Mouse (Mus musculus): ENCODE data around the gene Slc35f4. TPM values are rescaled to one million over a fixed set of nuclear protein-coding genes. Genes with fewer than 3 reads are reported as not detected.
"Not testable (repeated sequence)": the region's sequence is repeated elsewhere in the genome, so short reads cannot be mapped to it uniquely, and the experiment has no call there.

The Slc35f4 gene
- polyA plus RNA-seq, 1 experiment, result not detected

DNA sequence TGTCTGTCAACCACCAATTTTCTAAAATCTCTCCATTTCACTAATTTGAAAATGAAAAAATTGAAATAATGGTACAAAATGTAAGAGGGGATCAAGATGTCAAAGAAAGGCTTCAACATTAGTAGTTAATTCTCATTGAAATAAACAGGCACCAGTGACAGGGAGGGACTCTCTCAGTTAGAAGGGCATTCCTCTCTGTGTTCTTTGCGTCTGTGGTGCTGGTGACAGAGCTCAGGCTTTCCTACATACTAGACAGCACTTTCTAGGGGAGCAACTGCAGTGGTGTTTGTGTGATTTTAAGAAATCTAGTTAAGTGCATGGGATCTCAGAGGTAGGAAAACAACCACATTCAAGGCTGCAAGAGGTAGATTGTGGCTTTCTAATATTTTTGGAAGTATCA is 214.3 kb downstream of the Slc35f4 start:
- H3K4me1 ChIP-seq (ENCODE audit: control insufficient read depth, insufficient read depth, insufficient read length, low read length), result no peaks in the 10 kb centered on the region
- H3K27ac ChIP-seq (replicated peaks; ENCODE audit: low read depth, low read length), result no peak overlapping the region
- H3K4me3 ChIP-seq (ENCODE audit: insufficient read depth, low read depth, low read length), result no peak overlapping the region

DNA sequence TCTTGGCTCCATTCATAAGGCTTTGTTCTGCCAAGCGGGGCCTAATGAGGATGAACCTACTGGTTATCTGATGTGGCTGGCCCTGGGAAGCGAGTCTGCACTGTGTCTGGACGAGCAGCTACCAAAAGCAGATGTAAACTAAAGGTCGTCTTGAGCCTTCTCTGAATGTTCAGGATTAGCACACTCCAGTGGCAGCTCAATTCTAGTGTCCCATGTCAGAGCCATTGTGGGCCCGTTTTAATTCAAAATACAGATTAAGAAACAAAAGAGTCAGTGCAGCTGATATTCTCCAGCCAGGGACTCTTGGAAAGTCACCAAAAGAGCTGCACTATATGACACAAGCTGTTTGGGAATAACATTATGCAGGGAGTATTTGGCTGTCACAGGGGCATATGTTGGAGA is 214.8 kb downstream of the Slc35f4 start:
- Histone ChIP-seq H3K4me3 (ENCODE audit: insufficient read depth, low read depth, low read length) (no peak overlapping the region), H3K4me1 (ENCODE audit: control insufficient read depth, insufficient read depth, insufficient read length, low read length) (no peaks in the 10 kb centered on the region), H3K27ac (replicated peaks; ENCODE audit: low read depth, low read length) (no peak overlapping the region)

DNA sequence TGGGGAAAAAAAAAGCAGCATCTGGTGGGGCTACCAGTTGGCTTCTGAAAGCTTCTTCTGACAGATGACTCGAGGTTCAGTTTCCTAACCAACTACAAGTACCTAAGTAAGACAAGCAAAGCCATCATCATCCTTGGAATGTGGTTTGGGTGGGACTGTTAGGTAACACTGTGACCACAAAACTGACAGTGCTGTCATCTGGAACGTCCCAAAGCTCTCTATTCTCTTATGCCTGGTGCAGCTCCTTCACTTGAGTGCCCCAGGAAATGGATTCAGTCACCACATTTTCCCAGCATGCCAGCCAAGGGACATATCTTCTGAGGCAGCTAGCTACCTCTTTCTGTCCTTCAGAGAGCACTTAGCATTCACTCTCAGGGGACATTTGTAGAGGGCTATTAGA is 216.2 kb downstream of the Slc35f4 start:
- H3K4me1 ChIP-seq (ENCODE audit: control insufficient read depth, insufficient read depth, insufficient read length, low read length), result no peaks in the 10 kb centered on the region
- H3K4me3 ChIP-seq (ENCODE audit: insufficient read depth, low read depth, low read length), result no peak overlapping the region
- H3K27ac ChIP-seq (replicated peaks; ENCODE audit: low read depth, low read length), result no peak overlapping the region

DNA sequence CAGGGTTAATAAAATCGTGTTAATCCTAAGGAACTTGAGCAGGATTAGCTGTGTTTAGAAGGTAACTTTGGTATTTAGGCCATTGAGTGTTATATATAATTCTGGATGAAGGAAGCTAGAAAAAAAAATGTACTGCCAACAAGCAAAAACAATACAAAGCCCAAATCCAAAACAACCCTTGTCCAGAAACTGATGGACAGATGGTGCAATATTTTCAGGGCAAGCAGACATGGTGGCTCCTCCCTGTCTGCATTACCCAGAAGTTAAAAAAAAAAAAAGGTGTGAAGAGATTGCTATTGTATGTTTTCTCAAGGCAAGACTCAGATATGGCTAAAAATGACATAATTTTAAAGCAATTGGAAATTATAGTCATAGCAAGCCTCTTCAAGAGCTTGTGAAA is 217.3 kb downstream of the Slc35f4 start:
- H3K27ac ChIP-seq (replicated peaks; ENCODE audit: low read depth, low read length), result no peak overlapping the region
- H3K4me1 ChIP-seq (ENCODE audit: control insufficient read depth, insufficient read depth, insufficient read length, low read length), result no peaks in the 10 kb centered on the region

DNA sequence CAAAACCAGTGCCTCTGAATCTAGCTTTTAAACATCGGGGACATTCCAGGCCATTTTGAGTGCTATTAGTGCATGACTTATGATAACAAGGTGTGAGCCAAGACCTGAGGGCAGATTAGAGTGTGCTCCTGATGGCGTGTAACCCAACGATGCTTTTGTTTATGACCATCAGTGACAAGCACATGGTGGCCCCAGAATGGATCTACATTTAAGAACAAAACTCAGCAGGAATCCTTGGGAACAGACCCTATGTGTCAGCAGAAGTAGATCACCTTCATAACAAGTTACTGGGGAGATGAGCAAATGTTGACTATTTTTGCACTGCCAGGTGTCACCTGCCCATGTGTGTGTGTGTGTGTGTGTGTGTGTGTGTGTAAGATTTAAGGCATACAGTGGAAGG is 218.0 kb downstream of the Slc35f4 start:
- H3K27ac ChIP-seq (replicated peaks; ENCODE audit: low read depth, low read length), result no peak overlapping the region
- peaks cover 2% of the 10 kb centered on the region; the same call in 1 of the 2 replicates for H3K4me1 ChIP-seq (ENCODE audit: control insufficient read depth, insufficient read depth, insufficient read length, low read length)
- no peak overlapping the region for H3K4me3 ChIP-seq (ENCODE audit: insufficient read depth, low read depth, low read length)

More for the DNA sequence above, 217.3 kb downstream of the Slc35f4 start:
- no peak overlapping the region for H3K4me3 ChIP-seq (ENCODE audit: insufficient read depth, low read depth, low read length)

DNA sequence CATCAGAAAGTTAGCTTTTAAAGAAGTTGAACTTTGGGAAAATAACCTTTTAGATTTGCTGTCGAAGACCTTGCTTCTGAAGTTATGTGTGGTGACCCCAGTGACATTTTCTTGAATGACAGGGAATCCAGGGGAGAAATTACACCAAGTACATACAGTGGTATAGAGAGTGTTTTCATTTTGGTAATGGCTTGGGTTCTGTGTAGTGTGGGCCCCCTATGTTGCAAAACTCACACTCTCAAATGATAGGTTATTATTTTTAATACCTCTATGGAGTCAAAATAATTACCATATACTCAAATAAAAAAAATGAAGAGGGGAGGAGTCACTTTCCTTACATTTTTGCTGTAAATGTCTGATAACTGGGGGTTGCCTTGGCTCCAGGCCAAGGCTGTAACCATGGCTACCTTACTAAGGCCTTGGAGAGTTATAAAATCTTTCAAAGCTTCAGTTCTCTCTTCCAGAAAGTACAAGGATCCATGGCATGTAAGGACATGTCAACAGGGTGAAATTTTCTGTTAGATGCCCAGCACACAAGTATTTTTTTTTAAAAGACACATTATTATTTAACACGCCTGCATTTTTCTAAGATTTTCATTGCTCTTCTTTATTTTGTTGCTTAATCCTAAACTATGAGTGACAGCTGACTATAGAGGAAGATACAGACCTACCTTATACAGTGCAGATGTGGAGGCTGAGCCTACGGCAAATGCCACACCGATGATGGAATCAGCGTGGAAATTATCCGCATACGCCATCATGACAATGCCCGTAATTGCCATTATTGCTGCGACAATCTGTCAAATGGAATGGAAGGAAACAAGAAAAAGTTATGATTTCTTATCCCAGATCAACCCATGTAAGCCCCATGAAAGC is 220.1 kb downstream of the Slc35f4 start:
- Histone ChIP-seq H3K4me1 (ENCODE audit: control insufficient read depth, insufficient read depth, insufficient read length, low read length) (peaks cover 2% of the 10 kb centered on the region; the same call in 1 of the 2 replicates), H3K27ac (replicated peaks; ENCODE audit: low read depth, low read length) (no peak overlapping the region), H3K4me3 (ENCODE audit: insufficient read depth, low read depth, low read length) (no peak overlapping the region)

DNA sequence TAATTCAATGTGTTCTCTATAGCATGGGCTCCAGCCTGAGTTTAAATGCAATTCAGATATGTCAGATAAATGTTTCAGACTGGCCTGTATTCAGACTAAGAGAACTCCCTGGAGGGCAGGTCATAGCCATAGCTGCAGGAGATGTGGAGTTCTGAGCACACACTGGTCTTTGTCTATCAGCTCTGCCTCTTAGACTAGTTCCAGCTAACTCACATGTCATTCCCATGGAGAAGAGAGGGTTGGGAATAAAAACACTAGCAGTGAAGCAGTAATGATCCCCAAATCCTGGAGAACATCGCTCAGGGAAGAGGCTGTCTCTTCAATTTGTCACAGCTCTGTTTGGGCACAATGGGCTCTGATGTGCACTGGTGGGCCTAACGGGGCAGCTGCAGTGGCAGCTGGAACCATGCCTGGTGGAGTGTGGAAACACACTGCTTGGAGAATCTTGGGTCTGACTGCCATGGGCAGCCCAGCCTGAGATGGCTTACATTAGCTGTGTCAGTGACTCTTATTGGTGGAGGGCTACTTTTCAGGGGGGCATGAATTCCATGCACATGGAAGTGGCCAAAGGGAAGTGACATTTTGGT is 223.5 kb downstream of the Slc35f4 start:
- no peak overlapping the region for H3K27ac ChIP-seq (replicated peaks; ENCODE audit: low read depth, low read length)
- no peak overlapping the region for H3K4me3 ChIP-seq (ENCODE audit: insufficient read depth, low read depth, low read length)

DNA sequence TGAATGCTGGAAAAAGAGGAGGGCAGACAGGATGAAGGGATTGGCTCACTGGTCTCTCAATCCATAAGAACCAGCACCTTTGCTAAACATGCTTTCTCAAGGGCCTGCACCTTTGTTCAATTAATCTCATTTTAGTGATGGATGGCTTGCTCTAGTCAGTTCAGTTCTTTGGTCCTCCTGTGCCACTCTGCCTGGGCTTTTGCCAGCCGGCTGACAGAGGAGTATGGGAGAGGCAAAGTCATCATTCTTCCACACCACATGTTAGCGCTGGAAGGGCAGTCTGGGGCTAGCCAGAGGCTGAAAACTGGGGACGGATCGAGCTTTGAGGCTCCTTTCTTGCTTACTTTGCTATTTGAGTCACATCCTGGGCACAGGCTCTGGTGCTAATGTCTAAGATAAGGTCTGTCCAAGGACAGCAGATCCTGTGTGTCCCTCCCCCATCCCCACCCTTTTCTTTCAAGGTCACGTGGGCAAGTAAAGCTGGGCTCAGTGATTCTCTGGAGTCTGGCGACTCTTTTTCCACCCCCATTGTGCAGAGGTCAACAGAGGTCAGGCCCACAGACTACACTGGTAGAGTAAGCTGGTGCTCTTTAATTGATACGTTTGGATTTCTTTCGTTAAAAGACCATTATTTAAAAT is 224.7 kb downstream of the Slc35f4 start:
- H3K4me1 ChIP-seq (ENCODE audit: control insufficient read depth, insufficient read depth, insufficient read length, low read length), result peaks cover 2% of the 10 kb centered on the region; the same call in 1 of the 2 replicates
- H3K27ac ChIP-seq (replicated peaks; ENCODE audit: low read depth, low read length), result no peak overlapping the region
- no peak overlapping the region for H3K4me3 ChIP-seq (ENCODE audit: insufficient read depth, low read depth, low read length)

More for the DNA sequence above, 223.5 kb downstream of the Slc35f4 start:
- H3K4me1 ChIP-seq (ENCODE audit: control insufficient read depth, insufficient read depth, insufficient read length, low read length), result peaks cover 2% of the 10 kb centered on the region; the same call in 1 of the 2 replicates

DNA sequence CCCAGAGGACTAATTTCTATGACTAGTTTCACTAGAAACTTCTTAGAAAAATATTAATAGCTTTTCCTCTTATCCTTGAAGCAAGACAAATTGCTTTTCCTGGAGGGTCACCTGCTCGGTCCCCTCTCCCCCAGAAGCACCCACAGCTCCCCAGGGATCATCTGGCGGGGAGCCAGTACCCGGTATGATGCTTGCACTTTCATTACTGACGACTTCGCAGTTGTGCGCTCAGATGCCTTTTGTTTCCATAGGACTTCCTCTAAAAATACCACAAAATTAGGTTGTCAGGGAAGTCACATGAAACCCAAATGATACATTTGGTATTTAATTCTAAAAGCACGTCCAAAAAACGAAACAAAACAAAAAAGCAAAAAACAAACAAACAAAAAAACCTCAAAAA is 225.5 kb downstream of the Slc35f4 start:
- Histone ChIP-seq H3K4me3 (ENCODE audit: insufficient read depth, low read depth, low read length) (no peak overlapping the region), H3K27ac (replicated peaks; ENCODE audit: low read depth, low read length) (no peak overlapping the region), H3K4me1 (ENCODE audit: control insufficient read depth, insufficient read depth, insufficient read length, low read length) (peaks cover 2% of the 10 kb centered on the region; the same call in 1 of the 2 replicates)

DNA sequence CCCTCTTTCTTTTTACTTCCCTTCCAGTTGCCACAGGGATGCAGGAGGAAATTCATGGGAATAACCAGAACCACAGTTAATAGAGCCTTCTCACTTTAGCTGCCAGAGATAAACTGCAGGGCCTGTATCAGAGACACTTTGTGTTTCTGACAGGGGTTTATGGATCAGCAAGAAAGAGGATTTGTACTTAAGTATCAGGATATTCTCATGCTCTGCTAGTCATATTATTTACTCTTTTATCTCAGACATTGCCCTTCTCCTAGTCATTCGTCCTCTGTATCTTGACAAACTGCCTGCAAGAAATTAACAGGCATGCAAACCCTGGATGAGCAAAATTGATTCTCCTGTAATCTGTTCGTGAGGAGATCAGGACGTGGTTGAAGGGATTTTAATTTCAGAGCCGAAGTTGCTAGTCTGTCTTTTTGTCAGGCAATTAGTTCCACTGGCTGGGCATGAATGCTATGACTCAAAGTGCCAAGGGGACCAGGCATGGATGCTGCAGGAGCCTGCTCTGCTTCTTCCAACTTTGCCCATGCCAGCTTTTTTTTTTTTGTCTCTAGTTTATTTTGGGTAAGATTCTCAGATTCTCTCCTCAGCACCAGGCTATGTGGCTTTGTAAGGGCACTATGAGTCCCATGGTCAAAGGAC is 231.9 kb downstream of the Slc35f4 start:
- no peaks in the 10 kb centered on the region for H3K4me1 ChIP-seq (ENCODE audit: control insufficient read depth, insufficient read depth, insufficient read length, low read length)
- no peak overlapping the region for H3K27ac ChIP-seq (replicated peaks; ENCODE audit: low read depth, low read length)
- H3K4me3 ChIP-seq (ENCODE audit: insufficient read depth, low read depth, low read length), result no peak overlapping the region

DNA sequence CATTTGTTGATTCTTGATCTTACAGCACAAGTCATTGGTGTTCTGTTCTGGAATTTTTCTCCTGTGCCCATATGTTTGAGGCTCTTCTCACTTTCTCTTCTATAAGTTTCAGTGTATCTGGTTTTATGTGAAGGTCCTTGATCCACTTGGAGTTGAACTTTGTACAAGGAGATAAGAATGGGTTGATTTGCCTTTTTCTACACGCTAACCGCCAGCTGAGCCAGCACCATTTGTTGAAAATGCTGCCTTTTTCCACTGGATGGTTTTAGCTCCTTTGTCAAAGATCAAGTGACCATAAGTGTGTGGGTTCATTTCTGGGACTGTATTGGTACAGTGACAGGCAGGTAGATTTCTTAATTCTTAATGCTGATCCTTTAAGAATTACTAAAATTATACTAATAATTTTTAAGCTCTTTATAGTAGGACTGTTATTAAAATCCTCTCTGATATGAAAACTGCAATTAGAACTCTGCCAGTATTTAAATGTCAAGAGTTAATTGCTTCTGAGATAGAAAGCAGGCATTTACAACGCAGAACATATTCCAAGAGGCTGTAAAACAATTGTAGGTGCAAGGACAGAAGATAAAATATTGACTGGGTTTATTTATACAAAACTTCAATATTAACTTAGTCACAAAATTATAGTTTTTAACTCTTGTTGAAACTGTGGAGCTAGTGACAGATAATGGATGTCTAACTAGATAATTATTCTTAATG is 235.7 kb downstream of the Slc35f4 start:
- Histone ChIP-seq H3K27ac (replicated peaks; ENCODE audit: low read depth, low read length) (no peak overlapping the region), H3K4me1 (ENCODE audit: control insufficient read depth, insufficient read depth, insufficient read length, low read length) (no peaks in the 10 kb centered on the region)

DNA sequence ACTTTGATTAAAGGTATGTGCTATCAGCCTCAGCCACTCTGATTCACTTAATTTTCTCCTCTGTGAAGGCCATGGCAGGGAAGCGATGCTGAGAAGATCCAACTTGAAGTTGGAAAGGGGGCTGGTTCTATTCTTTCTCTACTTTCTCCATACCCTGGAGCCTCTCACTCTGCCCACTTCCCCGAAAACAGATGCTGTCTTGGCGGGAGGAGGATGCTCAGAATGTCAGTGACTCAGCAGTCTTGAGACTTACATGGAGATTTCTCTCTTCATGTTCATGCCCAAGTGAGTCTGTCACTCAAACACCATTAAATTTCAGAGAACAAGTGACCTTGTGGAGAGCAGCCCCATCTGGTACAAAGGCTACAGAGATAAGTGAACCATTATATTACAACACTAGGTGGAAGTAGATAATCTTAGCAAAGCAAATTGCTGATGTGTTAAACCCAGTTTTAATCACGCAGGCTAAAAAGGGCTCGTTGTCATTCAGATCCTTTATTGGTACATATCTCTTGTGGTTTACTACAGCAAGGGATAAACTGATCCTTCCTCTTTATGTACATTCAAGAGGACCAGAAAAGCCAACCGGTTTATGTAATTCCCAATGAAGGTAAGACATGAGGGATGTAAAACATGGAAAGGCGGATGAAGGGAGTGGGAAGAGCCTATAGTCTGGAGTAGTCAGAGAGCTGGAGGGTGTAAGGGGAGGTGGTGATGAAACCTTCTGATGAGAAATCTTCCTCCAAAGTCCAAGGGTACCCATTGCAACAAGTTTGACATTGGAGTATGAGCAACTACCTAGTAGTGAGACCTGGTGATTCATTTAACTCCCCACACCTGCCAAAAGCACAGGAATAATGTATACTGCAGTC is 241.8 kb downstream of the Slc35f4 start:
- Histone ChIP-seq H3K4me3 (ENCODE audit: insufficient read depth, low read depth, low read length) (no peak overlapping the region), H3K4me1 (ENCODE audit: control insufficient read depth, insufficient read depth, insufficient read length, low read length) (no peaks in the 10 kb centered on the region), H3K27ac (replicated peaks; ENCODE audit: low read depth, low read length) (no peak overlapping the region)

More for the DNA sequence above, 235.7 kb downstream of the Slc35f4 start:
- no peak overlapping the region for H3K4me3 ChIP-seq (ENCODE audit: insufficient read depth, low read depth, low read length)

DNA sequence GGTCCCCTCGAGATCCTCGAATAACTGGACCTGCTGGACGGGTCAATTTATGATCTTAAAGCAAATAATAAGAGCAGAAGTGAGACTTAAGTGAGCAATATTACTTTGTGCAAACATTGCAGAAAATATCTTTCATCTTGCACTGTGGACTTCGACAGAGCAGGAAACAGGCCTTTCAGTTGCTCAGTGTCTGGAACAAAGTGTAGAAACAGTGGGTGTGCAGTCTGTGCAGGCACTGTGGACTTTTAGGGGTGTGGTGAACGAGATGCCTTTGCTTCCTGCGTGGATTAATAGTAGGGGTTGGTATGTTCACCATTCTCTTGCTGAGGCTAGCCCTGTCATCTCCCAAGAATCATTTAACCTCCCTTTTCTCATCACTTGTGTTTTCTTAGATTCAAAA is 247.0 kb downstream of the Slc35f4 start:
- no peak overlapping the region for H3K4me3 ChIP-seq (ENCODE audit: insufficient read depth, low read depth, low read length)
- no peak overlapping the region for H3K27ac ChIP-seq (replicated peaks; ENCODE audit: low read depth, low read length)
- no peaks in the 10 kb centered on the region for H3K4me1 ChIP-seq (ENCODE audit: control insufficient read depth, insufficient read depth, insufficient read length, low read length)

DNA sequence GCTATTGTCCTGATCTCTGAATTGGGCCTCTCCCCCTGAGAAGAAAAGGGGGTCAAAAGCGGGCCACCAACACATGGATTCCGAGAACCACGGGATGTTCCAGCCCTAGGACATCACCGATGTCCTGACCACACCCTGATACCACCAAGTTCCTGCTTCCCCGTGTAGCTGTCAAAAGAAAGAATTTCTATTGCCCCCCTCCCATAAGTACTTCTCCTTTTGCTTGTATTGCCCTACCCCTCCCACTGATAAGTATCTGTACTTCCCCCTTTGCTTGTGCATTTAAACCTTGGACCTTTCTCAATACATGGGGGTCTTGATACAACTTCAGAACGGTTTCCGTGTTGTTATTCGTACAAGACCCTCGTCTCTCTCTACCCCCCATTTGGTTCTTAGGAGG is 247.4 kb downstream of the Slc35f4 start:
- H3K4me3 ChIP-seq (ENCODE audit: insufficient read depth, low read depth, low read length); H3K27ac ChIP-seq (replicated peaks; ENCODE audit: low read depth, low read length); H3K4me1 ChIP-seq (ENCODE audit: control insufficient read depth, insufficient read depth, insufficient read length, low read length): not testable (repeated sequence)
